Mouse (Mus musculus) heart, embryonic 12.5 days (tissue): Measurements from ENCODE around the gene Cacna1h. TPM values are rescaled to one million over a fixed set of nuclear protein-coding genes. Genes with fewer than 3 reads are reported as not detected.

Experiments used
- ATAC-seq: fragments of 200-750 bp; cut with Nextera tagmentation; 2 replicates; pipeline ENCODE4 v1.8.0; 2017; ENCODE audit warnings: moderate TSS enrichment, moderate library complexity; ENCODE audit not compliant: insufficient number of reproducible peaks, low FRiP score
- H3K27ac ChIP-seq: fragments of 300-500 bp; sonication (generic); 2 replicates; pipeline ENCODE4 v1.5.1; 2016; ENCODE audit warnings: mild to moderate bottlenecking, moderate library complexity; ENCODE audit not compliant: poor library complexity, severe bottlenecking
- H3K27me3 ChIP-seq: fragments of 300-500 bp; sonication (generic); replicated peaks from 2 replicates; pipeline ENCODE4 v1.6.1; 2016; ENCODE audit warnings: mild to moderate bottlenecking, moderate library complexity
- H3K36me3 ChIP-seq: fragments of 300-500 bp; sonication (generic); 2 replicates; pipeline ENCODE4 v1.6.1; 2016; ENCODE audit warnings: mild to moderate bottlenecking, moderate library complexity
- H3K4me1 ChIP-seq: fragments of 300-500 bp; sonication (generic); replicated peaks from 2 replicates; pipeline ENCODE4 v1.6.1; 2016; ENCODE audit warnings: mild to moderate bottlenecking
- H3K4me2 ChIP-seq: fragments of 300-500 bp; sonication (generic); 2 replicates; pipeline ENCODE4 v1.6.1; 2016; ENCODE audit warnings: mild to moderate bottlenecking, moderate library complexity
- H3K4me3 ChIP-seq: fragments of 300-500 bp; sonication (generic); 2 replicates; pipeline ENCODE4 v1.5.1; 2016; ENCODE audit warnings: mild to moderate bottlenecking
- H3K9ac ChIP-seq: fragments of 300-500 bp; sonication (generic); 2 replicates; pipeline ENCODE4 v1.6.1; 2016; ENCODE audit warnings: mild to moderate bottlenecking, moderate library complexity
- H3K9me3 ChIP-seq: fragments of 300-500 bp; sonication (generic); replicated peaks from 2 replicates; pipeline ENCODE4 v1.6.1; 2016; ENCODE audit warnings: mild to moderate bottlenecking, moderate library complexity
- WGBS: fragments of 180-500 bp; shearing (Covaris S2); methylation state at CpG from one replicate; pipeline ENCODE4 v1.1.7; 2016; 5-methylcytosine and 5-hydroxymethylcytosine counted together
- polyA plus RNA-seq: library from polyadenylated mRNA; unstranded; fragments of >200 nt; fragmentation: Nextera tagmentation; extraction: Ambion mirVana; gene quantifications from 2 replicates; pipeline ENCODE4 v1.2.1, GENCODE M21; 2016

The Cacna1h gene
- polyA plus RNA-seq, 1 experiment from 2014 or later = 13.5 TPM

GRCm38 (mm10) chr17:25467781-25468180 is 34.2 kb upstream of the Cacna1h start:
- peaks cover 84% of the 10 kb centered on the region for H3K4me1 ChIP-seq
- 19% methylated on average over 6 of the region's 6 CpGs for WGBS
- H3K36me3 ChIP-seq = no peaks in the 10 kb centered on the region
- H3K9ac ChIP-seq = no peak overlapping the region
- no peak for ATAC-seq
- peak overlapping the region; percentile 49 for H3K27ac ChIP-seq
- peaks cover 14% of the 10 kb centered on the region for H3K27me3 ChIP-seq
- H3K4me3 ChIP-seq = no peak overlapping the region
- H3K4me2 ChIP-seq = no peak overlapping the region; the same call in 1 of the 2 replicates
- no peaks in the 10 kb centered on the region for H3K9me3 ChIP-seq

GRCm38 (mm10) chr17:25466257-25466656 is 32.7 kb upstream of the Cacna1h start:
- Histone ChIP-seq H3K27me3 (peaks cover 2% of the 10 kb centered on the region; the same call in 1 of the 2 replicates), H3K9me3 (no peaks in the 10 kb centered on the region), H3K4me1 (peaks cover 86% of the 10 kb centered on the region)

GRCm38 (mm10) chr17:25464091-25464490 is 30.5 kb upstream of the Cacna1h start:
- no peaks in the 10 kb centered on the region for H3K27me3 ChIP-seq
- H3K4me2 ChIP-seq = peak overlapping the region; percentile 31; the same call in 1 of the 2 replicates
- H3K27ac ChIP-seq = peak overlapping the region; percentile 99
- peaks cover 73% of the 10 kb centered on the region for H3K4me1 ChIP-seq
- H3K9ac ChIP-seq = peak overlapping the region; percentile 20; the same call in 1 of the 2 replicates
- 29% methylated on average over 4 of the region's 4 CpGs for WGBS
- H3K9me3 ChIP-seq = no peaks in the 10 kb centered on the region
- H3K4me3 ChIP-seq = no peak overlapping the region
- no peaks in the 10 kb centered on the region for H3K36me3 ChIP-seq
- no peak for ATAC-seq

More at GRCm38 (mm10) chr17:25466257-25466656, 32.7 kb upstream of the Cacna1h start:
- Histone ChIP-seq H3K4me3 (no peak overlapping the region), H3K9ac (no peak overlapping the region), H3K27ac (no peak overlapping the region), H3K4me2 (no peak overlapping the region), H3K36me3 (no peaks in the 10 kb centered on the region)
- ATAC-seq = no peak
- 53% methylated on average over 2 of the region's 2 CpGs for WGBS

GRCm38 (mm10) chr17:25463326-25463945 is 29.9 kb upstream of the Cacna1h start:
- no peak overlapping the region for H3K4me3 ChIP-seq
- peak overlapping the region; percentile 99 for H3K27ac ChIP-seq
- H3K4me2 ChIP-seq = peak overlapping the region; percentile 31
- no peaks in the 10 kb centered on the region for H3K27me3 ChIP-seq
- H3K9me3 ChIP-seq = no peaks in the 10 kb centered on the region
- WGBS = 12% methylated on average over 4 of the region's 4 CpGs
- peak; percentile 24; the same call in 1 of the 2 replicates for ATAC-seq
- no peaks in the 10 kb centered on the region for H3K36me3 ChIP-seq
- peaks cover 68% of the 10 kb centered on the region for H3K4me1 ChIP-seq
- H3K9ac ChIP-seq = peak overlapping the region; percentile 20; the same call in 1 of the 2 replicates

- Histone ChIP-seq H3K4me1 (peaks cover 57% of the 10 kb centered on the region), H3K4me3 (no peak overlapping the region)
- ATAC-seq = peak; percentile 82
Observed at GRCm38 (mm10) chr17:25462236-25462875, 28.8 kb upstream of the Cacna1h start.

GRCm38 (mm10) chr17:25456540-25456939 is 23.0 kb upstream of the Cacna1h start:
- no peaks in the 10 kb centered on the region for H3K9me3 ChIP-seq
- H3K4me3 ChIP-seq = no peak overlapping the region
- no peak for ATAC-seq
- H3K4me2 ChIP-seq = no peak overlapping the region
- H3K4me1 ChIP-seq = peaks cover 13% of the 10 kb centered on the region
- 53% methylated on average over 8 of the region's 8 CpGs for WGBS
- H3K27me3 ChIP-seq = no peaks in the 10 kb centered on the region
- H3K36me3 ChIP-seq = no peaks in the 10 kb centered on the region
- no peak overlapping the region for H3K27ac ChIP-seq
- H3K9ac ChIP-seq = no peak overlapping the region

More at GRCm38 (mm10) chr17:25462236-25462875, 28.8 kb upstream of the Cacna1h start:
- Histone ChIP-seq H3K36me3 (no peaks in the 10 kb centered on the region), H3K9me3 (no peaks in the 10 kb centered on the region), H3K9ac (no peak overlapping the region), H3K4me2 (peak overlapping the region; percentile 31), H3K27me3 (no peaks in the 10 kb centered on the region), H3K27ac (peak overlapping the region; percentile 99)
- WGBS = 10% methylated on average over 9 of the region's 9 CpGs

GRCm38 (mm10) chr17:25454272-25454671 is 20.7 kb upstream of the Cacna1h start, which contains the start of gene Tekt4:
Gene Tekt4 (plus strand): TSS chr17:25454615.
- Histone ChIP-seq H3K4me1 (peaks cover 22% of the 10 kb centered on the region), H3K9ac (peak within 1 kb of the TSS; percentile 31)
- no peak for ATAC-seq

GRCm38 (mm10) chr17:25452246-25452965 is 18.8 kb upstream of the Cacna1h start:
- H3K9ac ChIP-seq = no peak overlapping the region
- no peaks in the 10 kb centered on the region for H3K36me3 ChIP-seq
- H3K9me3 ChIP-seq = no peaks in the 10 kb centered on the region
- H3K4me3 ChIP-seq = no peak overlapping the region
- 72% methylated on average over 5 of the region's 5 CpGs for WGBS
- H3K4me1 ChIP-seq = peaks cover 22% of the 10 kb centered on the region
- no peaks in the 10 kb centered on the region for H3K27me3 ChIP-seq
- no peak overlapping the region for H3K27ac ChIP-seq
- no peak overlapping the region for H3K4me2 ChIP-seq
- no peak for ATAC-seq

More at GRCm38 (mm10) chr17:25454272-25454671, 20.7 kb upstream of the Cacna1h start, which contains the start of gene Tekt4:
- H3K27me3 ChIP-seq = no peaks in the 10 kb centered on the region
- H3K36me3 ChIP-seq = no peaks in the 10 kb centered on the region
- H3K9me3 ChIP-seq = no peaks in the 10 kb centered on the region
- no peak within 1 kb of the TSS for H3K27ac ChIP-seq
- H3K4me2 ChIP-seq = no peak within 1 kb of the TSS
- 39% methylated on average over 2 of the region's 2 CpGs for WGBS
- no peak within 1 kb of the TSS for H3K4me3 ChIP-seq

GRCm38 (mm10) chr17:25450329-25450728 is 16.7 kb upstream of the Cacna1h start:
- no peak overlapping the region for H3K27ac ChIP-seq
- H3K4me2 ChIP-seq = no peak overlapping the region
- no peak overlapping the region for H3K9ac ChIP-seq
- no peak overlapping the region for H3K4me3 ChIP-seq
- H3K36me3 ChIP-seq = no peaks in the 10 kb centered on the region
- H3K4me1 ChIP-seq = peaks cover 22% of the 10 kb centered on the region
- no peaks in the 10 kb centered on the region for H3K27me3 ChIP-seq
- H3K9me3 ChIP-seq = no peaks in the 10 kb centered on the region
- WGBS = 55% methylated on average over 4 of the region's 4 CpGs
- no peak for ATAC-seq

GRCm38 (mm10) chr17:25447865-25448264 is 14.3 kb upstream of the Cacna1h start:
- Histone ChIP-seq H3K36me3 (no peaks in the 10 kb centered on the region), H3K9me3 (no peaks in the 10 kb centered on the region), H3K4me3 (no peak overlapping the region), H3K27me3 (no peaks in the 10 kb centered on the region), H3K9ac (no peak overlapping the region), H3K4me2 (no peak overlapping the region), H3K4me1 (peaks cover 13% of the 10 kb centered on the region), H3K27ac (no peak overlapping the region)
- no peak for ATAC-seq
- 66% methylated on average over 12 of the region's 12 CpGs for WGBS

- no peaks in the 10 kb centered on the region for H3K36me3 ChIP-seq
- WGBS = 77% methylated on average over 3 of the region's 3 CpGs
- no peak overlapping the region for H3K27ac ChIP-seq
- no peak overlapping the region for H3K9ac ChIP-seq
- peaks cover 13% of the 10 kb centered on the region for H3K4me1 ChIP-seq
- no peaks in the 10 kb centered on the region for H3K27me3 ChIP-seq
- H3K9me3 ChIP-seq = no peaks in the 10 kb centered on the region
- no peak for ATAC-seq
- no peak overlapping the region for H3K4me3 ChIP-seq
- no peak overlapping the region for H3K4me2 ChIP-seq
Observed at GRCm38 (mm10) chr17:25445841-25446240, 12.3 kb upstream of the Cacna1h start.
